In the genomic region with DNA sequence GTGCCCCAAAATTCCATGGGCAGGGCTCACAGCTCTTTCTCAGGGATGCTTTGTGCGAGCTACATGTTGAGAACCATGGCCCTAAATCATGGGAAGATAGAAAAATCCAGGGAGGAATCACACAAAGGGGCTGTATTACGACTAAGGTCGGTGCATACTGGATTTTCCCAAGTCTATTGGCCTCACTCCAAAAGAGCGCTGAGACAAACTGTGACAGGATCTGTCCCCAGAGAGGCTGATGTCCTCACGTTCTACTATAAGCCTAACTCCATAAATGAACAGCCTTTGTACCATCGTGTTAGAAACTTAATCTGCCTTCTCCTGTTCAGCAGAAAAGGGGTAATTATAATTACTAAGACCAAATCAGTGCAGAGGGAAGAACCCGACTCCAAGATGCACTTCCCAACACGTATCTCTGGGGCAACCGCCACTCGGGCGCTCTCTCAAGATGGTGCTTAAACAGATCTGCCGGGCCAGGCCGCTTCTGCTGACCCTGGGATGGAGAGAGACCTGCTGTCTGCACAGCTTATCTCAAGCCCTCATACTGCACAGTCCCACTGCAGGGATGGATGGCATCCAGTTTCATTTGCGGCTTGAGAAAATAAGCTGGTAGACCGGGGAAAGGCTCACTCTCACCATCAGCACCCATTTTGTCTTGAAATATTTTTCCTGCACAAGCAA, we compare ENCODE assay signal across 11 mouse cellular contexts. TPM values are rescaled to one million over a fixed set of nuclear protein-coding genes. Genes with fewer than 3 reads are reported as not detected.
DNase-seq lines count a peak whose midpoint lies in the region; ATAC-seq lines count a peak whose summit lies in the region.
"Had no signal": no experiment of that assay in that cellular context is flagged by ENCODE, and none has a peak within 500 bp of the region (broad histone marks: within the 10 kb centered on the region; RNA-seq: fewer than 3 reads in every experiment).

No protein-coding gene starts in this region.

- WGBS in embryonic facial prominence, embryonic 12.5 days = 75% methylated on average over 15 of the region's 15 CpGs
- WGBS in embryonic facial prominence, embryonic 10.5 days = 84% methylated on average over 15 of the region's 15 CpGs
- WGBS in midbrain, embryonic 11.5 days = 88% methylated on average over 15 of the region's 15 CpGs
- WGBS in midbrain, embryonic 10.5 days = 90% methylated on average over 15 of the region's 15 CpGs
- 27% methylated on average over 15 of the region's 15 CpGs for WGBS in heart, embryonic 16.5 days
- 49% methylated on average over 15 of the region's 15 CpGs for WGBS in neural tube, embryonic 14.5 days

- H3K4me3 ChIP-seq in embryonic facial prominence, embryonic 12.5 days = no peak overlapping the region
- H3K4me3 ChIP-seq in embryonic facial prominence, embryonic 10.5 days = no peak overlapping the region
- H3K4me3 ChIP-seq in midbrain, embryonic 11.5 days (ENCODE audit: low read depth, low read length) = no peak overlapping the region
- H3K4me3 ChIP-seq in midbrain, embryonic 10.5 days = no peak overlapping the region
- H3K4me3 ChIP-seq in heart, embryonic 16.5 days (ENCODE audit: low read length) = no peak overlapping the region; the same call in 1 of the 2 replicates
- H3K4me3 ChIP-seq in neural tube, embryonic 14.5 days (ENCODE audit: low read depth, low read length) = no peak overlapping the region

- no peaks in the 10 kb centered on the region for H3K9me3 ChIP-seq in embryonic facial prominence, embryonic 12.5 days
- no peaks in the 10 kb centered on the region for H3K9me3 ChIP-seq in embryonic facial prominence, embryonic 10.5 days
- no peaks in the 10 kb centered on the region for H3K9me3 ChIP-seq in midbrain, embryonic 11.5 days (ENCODE audit: control insufficient read depth, low read length)
- no peaks in the 10 kb centered on the region for H3K9me3 ChIP-seq in midbrain, embryonic 10.5 days (replicated peaks)
- H3K9me3 ChIP-seq in heart, embryonic 16.5 days (replicated peaks; ENCODE audit: control insufficient read depth, low read length) = no peaks in the 10 kb centered on the region
- H3K9me3 ChIP-seq in neural tube, embryonic 14.5 days (ENCODE audit: control insufficient read depth, low read length) = no peaks in the 10 kb centered on the region

- no peaks in the 10 kb centered on the region for H3K27me3 ChIP-seq in embryonic facial prominence, embryonic 12.5 days
- no peaks in the 10 kb centered on the region for H3K27me3 ChIP-seq in embryonic facial prominence, embryonic 10.5 days (replicated peaks; ENCODE audit: low read depth, poor library complexity, severe bottlenecking)
- H3K27me3 ChIP-seq in midbrain, embryonic 11.5 days (ENCODE audit: control insufficient read depth, insufficient read depth, low read length) = no peaks in the 10 kb centered on the region
- no peaks in the 10 kb centered on the region for H3K27me3 ChIP-seq in midbrain, embryonic 10.5 days (ENCODE audit: low read depth, poor library complexity, severe bottlenecking)
- H3K27me3 ChIP-seq in heart, embryonic 16.5 days (ENCODE audit: control insufficient read depth, insufficient read depth, low read length) = no peaks in the 10 kb centered on the region
- no peaks in the 10 kb centered on the region for H3K27me3 ChIP-seq in neural tube, embryonic 14.5 days (ENCODE audit: control insufficient read depth, insufficient read depth, low read length)

- 0 out of 2 replicates have a peak overlapping the region, but pooled peaks have one; percentile 27 for H3K27ac ChIP-seq in embryonic facial prominence, embryonic 12.5 days
- no peak overlapping the region for H3K27ac ChIP-seq in embryonic facial prominence, embryonic 10.5 days (replicated peaks)
- no peak overlapping the region for H3K27ac ChIP-seq in midbrain, embryonic 11.5 days (ENCODE audit: low read depth, low read length)
- no peak overlapping the region for H3K27ac ChIP-seq in midbrain, embryonic 10.5 days (replicated peaks)
- peak overlapping the region; percentile 71 for H3K27ac ChIP-seq in heart, embryonic 16.5 days (ENCODE audit: low read length)
- peak overlapping the region; percentile 69 for H3K27ac ChIP-seq in neural tube, embryonic 14.5 days (ENCODE audit: low read depth, low read length)

- H3K4me2 ChIP-seq in embryonic facial prominence, embryonic 12.5 days (replicated peaks) = no peak overlapping the region
- no peak overlapping the region for H3K4me2 ChIP-seq in midbrain, embryonic 11.5 days
- peak overlapping the region; percentile 24 for H3K4me2 ChIP-seq in heart, embryonic 16.5 days (ENCODE audit: low read depth, low read length)
- no peak overlapping the region for H3K4me2 ChIP-seq in neural tube, embryonic 14.5 days (ENCODE audit: low read depth, low read length)

- no peak for ATAC-seq in embryonic facial prominence, embryonic 12.5 days (ENCODE audit: insufficient number of reproducible peaks, insufficient read depth, low FRiP score, low TSS enrichment)
- ATAC-seq in midbrain, embryonic 11.5 days (ENCODE audit: low FRiP score) = no peak
- ATAC-seq in heart, embryonic 16.5 days (replicated peaks; ENCODE audit: extremely low read depth, insufficient read depth, low FRiP score) = peak; percentile 56; the same call in 1 of the 2 replicates
- peak; percentile 38; the same call in 1 of the 2 replicates for ATAC-seq in neural tube, embryonic 14.5 days (ENCODE audit: low read depth)

- H3K4me1 ChIP-seq in embryonic facial prominence, embryonic 12.5 days = peaks cover 17% of the 10 kb centered on the region
- H3K4me1 ChIP-seq in embryonic facial prominence, embryonic 10.5 days = peaks cover 9% of the 10 kb centered on the region; the same call in 1 of the 2 replicates
- H3K4me1 ChIP-seq in midbrain, embryonic 11.5 days (ENCODE audit: control insufficient read depth, insufficient read depth, low read length) = no peaks in the 10 kb centered on the region
- H3K4me1 ChIP-seq in midbrain, embryonic 10.5 days = peaks cover 3% of the 10 kb centered on the region; the same call in 1 of the 2 replicates
- H3K4me1 ChIP-seq in heart, embryonic 16.5 days (ENCODE audit: control insufficient read depth, insufficient read depth, low read length) = peaks cover 47% of the 10 kb centered on the region
- H3K4me1 ChIP-seq in neural tube, embryonic 14.5 days (ENCODE audit: control insufficient read depth, insufficient read depth, low read length) = peaks cover 26% of the 10 kb centered on the region

- H3K36me3 ChIP-seq in embryonic facial prominence, embryonic 12.5 days = peaks cover 23% of the 10 kb centered on the region
- H3K36me3 ChIP-seq in embryonic facial prominence, embryonic 10.5 days (replicated peaks) = peaks cover 63% of the 10 kb centered on the region
- no peaks in the 10 kb centered on the region for H3K36me3 ChIP-seq in midbrain, embryonic 11.5 days (ENCODE audit: control insufficient read depth, insufficient read depth, low read length)
- peaks cover 34% of the 10 kb centered on the region for H3K36me3 ChIP-seq in midbrain, embryonic 10.5 days
- peaks cover 12% of the 10 kb centered on the region for H3K36me3 ChIP-seq in heart, embryonic 16.5 days (ENCODE audit: control insufficient read depth, insufficient read depth)
- H3K36me3 ChIP-seq in neural tube, embryonic 14.5 days (ENCODE audit: control insufficient read depth, insufficient read depth, low read length) = peaks cover 5% of the 10 kb centered on the region; the same call in 1 of the 2 replicates

- DNase-seq in embryonic facial prominence, embryonic 10.5 days (ENCODE audit: low spot score) = no peak
- DNase-seq in midbrain, embryonic 11.5 days (ENCODE audit: low spot score, missing footprints) = peak; percentile 31
- DNase-seq in midbrain, embryonic 10.5 days (ENCODE audit: low spot score) = no peak
- no peak for DNase-seq in frontal cortex, adult 2 months (ENCODE audit: extremely low spot score in 1 of 2, low spot score in 1 of 2)
- no peak for DNase-seq in B cell, adult 2 months
- DNase-seq: retina, postnatal 1 day; thymus, postnatal 36 days had no signal

- H3K9ac ChIP-seq in embryonic facial prominence, embryonic 12.5 days = no peak overlapping the region
- H3K9ac ChIP-seq in midbrain, embryonic 11.5 days (ENCODE audit: low read length) = no peak overlapping the region
- peak overlapping the region; percentile 33 for H3K9ac ChIP-seq in heart, embryonic 16.5 days (ENCODE audit: low read length)
- peak overlapping the region; percentile 34; the same call in 1 of the 2 replicates for H3K9ac ChIP-seq in neural tube, embryonic 14.5 days (replicated peaks; ENCODE audit: low read depth, low read length)

RNA-seq across cellular contexts. Expression of gene Fbxw8, which starts 9.1 kb away (rescaled TPM):
- 44.5 and 45.0 TPM in 2 replicates for polyA plus RNA-seq in embryonic facial prominence, embryonic 12.5 days (2016; fragmentation: Nextera tagmentation; extraction: Ambion mirVana)
- polyA plus RNA-seq in embryonic facial prominence, embryonic 10.5 days (2016; fragmentation: Nextera tagmentation; extraction: Ambion mirVana) = 35.0 and 36.6 TPM in 2 replicates
- 16.5 and 21.1 TPM in 2 replicates for polyA plus RNA-seq in midbrain, embryonic 11.5 days (2014; fragmentation: Nextera tagmentation; extraction: Ambion mirVana)
- 31.7 and 32.2 TPM in 2 replicates for polyA plus RNA-seq in midbrain, embryonic 10.5 days (2016; fragmentation: Nextera tagmentation; extraction: Ambion mirVana)
- 18.6 and 21.6 TPM in 2 replicates for polyA plus RNA-seq in heart, embryonic 16.5 days (2015; fragmentation: Nextera tagmentation; extraction: Ambion mirVana)
- 16.5 and 20.4 TPM in 2 replicates for polyA plus RNA-seq in neural tube, embryonic 14.5 days (2014; fragmentation: Nextera tagmentation; extraction: Ambion mirVana)
- polyA plus RNA-seq in frontal cortex, adult 2 months (2012; rRNA removed) = 29.2 and 30.2 TPM in 2 replicates

RNA-seq across cellular contexts. Expression of gene Hrk, which starts 18.3 kb away (rescaled TPM):
- 0.45 and 0.85 TPM in 2 replicates for polyA plus RNA-seq in embryonic facial prominence, embryonic 12.5 days (2016; fragmentation: Nextera tagmentation; extraction: Ambion mirVana)
- polyA plus RNA-seq in embryonic facial prominence, embryonic 10.5 days (2016; fragmentation: Nextera tagmentation; extraction: Ambion mirVana) = 0.15 and 0.32 TPM in 2 replicates
- 0.08 and 0.18 TPM in 2 replicates for polyA plus RNA-seq in midbrain, embryonic 11.5 days (2014; fragmentation: Nextera tagmentation; extraction: Ambion mirVana)
- polyA plus RNA-seq in midbrain, embryonic 10.5 days (2016; fragmentation: Nextera tagmentation; extraction: Ambion mirVana) = 0.06 and 0.10 TPM in 2 replicates
- polyA plus RNA-seq in heart, embryonic 16.5 days (2015; fragmentation: Nextera tagmentation; extraction: Ambion mirVana) = 0.08 TPM in 1 of 2 replicates, not detected in the other
- polyA plus RNA-seq in neural tube, embryonic 14.5 days (2014; fragmentation: Nextera tagmentation; extraction: Ambion mirVana) = 3.5 and 3.9 TPM in 2 replicates
- polyA plus RNA-seq in frontal cortex, adult 2 months (2012; rRNA removed) = 17.0 and 22.1 TPM in 2 replicates
- polyA plus RNA-seq: limb, embryonic 11.5 days had no signal

Comparison
In these comparisons a context has a peak if more than half of its experiments do, and no peak if none do; other contexts are left out.
1. H3K27ac ChIP-seq: peak in embryonic facial prominence, embryonic 12.5 days (single experiment), heart, embryonic 16.5 days (single experiment) and neural tube, embryonic 14.5 days (single experiment); none in embryonic facial prominence, embryonic 10.5 days (single experiment), midbrain, embryonic 11.5 days (single experiment) and midbrain, embryonic 10.5 days (single experiment).
2. ATAC-seq: peak in heart, embryonic 16.5 days (single experiment) and neural tube, embryonic 14.5 days (single experiment); none in embryonic facial prominence, embryonic 12.5 days (single experiment) and midbrain, embryonic 11.5 days (single experiment).
3. H3K9ac ChIP-seq: peak in heart, embryonic 16.5 days (single experiment) and neural tube, embryonic 14.5 days (single experiment); none in embryonic facial prominence, embryonic 12.5 days (single experiment) and midbrain, embryonic 11.5 days (single experiment).